Mouse (Mus musculus): Measurements from ENCODE around the gene Gm20747. TPM values are rescaled to one million over a fixed set of nuclear protein-coding genes. Genes with fewer than 3 reads are reported as not detected.
"Not testable (repeated sequence)": the region's sequence is repeated elsewhere in the genome, so short reads cannot be mapped to it uniquely, and the experiment has no call there.

The Gm20747 gene
- polyA plus RNA-seq (2014; fragmentation: Nextera tagmentation; extraction: Ambion mirVana): not detected in 2 replicates

DNA sequence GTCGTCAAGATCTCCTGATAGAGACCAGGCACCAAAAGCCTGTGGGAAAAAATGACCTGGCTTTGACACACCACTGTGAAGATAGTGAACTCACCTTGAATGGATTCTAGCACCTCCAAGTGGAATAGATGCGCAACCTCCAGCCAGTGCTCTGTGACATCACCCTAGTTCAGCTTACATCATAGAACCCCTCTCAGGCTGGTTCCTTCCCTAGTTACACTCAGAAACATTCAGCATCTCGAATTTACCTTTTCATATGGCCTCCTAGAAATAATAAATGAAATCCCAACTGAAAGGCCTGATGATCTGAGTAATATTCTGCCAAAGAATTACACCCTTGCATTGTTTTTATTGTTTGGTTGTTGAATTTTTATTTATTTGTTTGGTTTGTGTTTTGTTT, at the start of gene Gm20747:
Gene Gm20747 (minus strand): TSS at position 101 of the 400 bp plus-strand sequence.
- not testable (repeated sequence) for H3K4me2 ChIP-seq (ENCODE audit: low read depth, severe bottlenecking); H3K36me3 ChIP-seq (ENCODE audit: control insufficient read depth, insufficient read depth, low read length); H3K27me3 ChIP-seq (ENCODE audit: control insufficient read depth, insufficient read depth, low read length); H3K9ac ChIP-seq (ENCODE audit: low read length); H3K27ac ChIP-seq (replicated peaks; ENCODE audit: low read depth, low read length); H3K4me1 ChIP-seq (ENCODE audit: control insufficient read depth, insufficient read depth, low read length); H3K9me3 ChIP-seq (ENCODE audit: control insufficient read depth, low read length); DNase-seq (ENCODE audit: low spot score); H3K4me3 ChIP-seq (ENCODE audit: low read depth, low read length); ATAC-seq (ENCODE audit: insufficient number of reproducible peaks, low FRiP score, low TSS enrichment, low read depth)
- no CpG with 5 or more reads among the region's 3 CpGs for WGBS

All from limb, embryonic 11.5 days (tissue).